Mouse (Mus musculus) layer of hippocampus, adult 11-12 months (tissue): ENCODE data around the gene Msi1.

Experiments used
- DNase-seq: peaks from one replicate; pipeline ENCODE4 v3.0.0; 2022; ENCODE audit warnings: low spot score

Gene Msi1

GRCm38 (mm10) chr5:115429359-115430186 is at the start of gene Msi1:
Gene Msi1, plus strand, starts transcription at chr5:115429599.
- no peak for DNase-seq

- no peak for DNase-seq
These were observed 37.5 kb upstream of the Msi1 start for GRCm38 (mm10) chr5:115391935-115392334.

- no peak for DNase-seq
These were observed 36.4 kb upstream of the Msi1 start for GRCm38 (mm10) chr5:115392969-115393368.

- no peak for DNase-seq
These were observed 35.2 kb upstream of the Msi1 start for GRCm38 (mm10) chr5:115394223-115394622.

GRCm38 (mm10) chr5:115394836-115395235 is 34.6 kb upstream of the Msi1 start:
- no peak for DNase-seq

GRCm38 (mm10) chr5:115396654-115397053 is 32.7 kb upstream of the Msi1 start:
- no peak for DNase-seq

- peak; percentile 34 for DNase-seq
These were observed 31.3 kb upstream of the Msi1 start for GRCm38 (mm10) chr5:115397839-115398780.

- DNase-seq = no peak
These were observed 27.3 kb upstream of the Msi1 start for GRCm38 (mm10) chr5:115402063-115402462.

- DNase-seq = no peak
These were observed 25.8 kb upstream of the Msi1 start for GRCm38 (mm10) chr5:115403436-115404140.

- peak; percentile 28 for DNase-seq
These were observed 25.1 kb upstream of the Msi1 start for GRCm38 (mm10) chr5:115404241-115404794.

GRCm38 (mm10) chr5:115405205-115405604 is 24.2 kb upstream of the Msi1 start:
- DNase-seq = no peak

- DNase-seq = no peak
These were observed 21.3 kb upstream of the Msi1 start for GRCm38 (mm10) chr5:115408110-115408509.

GRCm38 (mm10) chr5:115415111-115416085 is 14.0 kb upstream of the Msi1 start:
- no peak for DNase-seq

GRCm38 (mm10) chr5:115428831-115429358 is 504 bp upstream of the Msi1 start:
- no peak for DNase-seq

- no peak for DNase-seq
These were observed 975 bp downstream of the Msi1 start for GRCm38 (mm10) chr5:115430187-115430960.

GRCm38 (mm10) chr5:115431061-115431897 is 1.9 kb downstream of the Msi1 start:
- DNase-seq = peak; percentile 46

GRCm38 (mm10) chr5:115431898-115432259 is 2.5 kb downstream of the Msi1 start:
- DNase-seq = no peak

GRCm38 (mm10) chr5:115432395-115432794 is 3.0 kb downstream of the Msi1 start:
- DNase-seq = no peak

GRCm38 (mm10) chr5:115433191-115433590 is 3.8 kb downstream of the Msi1 start:
- no peak for DNase-seq
